Mouse (Mus musculus) MEL (cell line): ENCODE results near the gene H2-Oa. TPM values are rescaled to one million over a fixed set of nuclear protein-coding genes. Genes with fewer than 3 reads are reported as not detected.

Experiments
- DNase-seq: peaks from one replicate; pipeline ENCODE4 v3.0.0; 2011; ENCODE audit warnings: low read depth, low spot score
- H3K27ac ChIP-seq: 2 replicates; pipeline ENCODE4 v1.5.1; 2012; ENCODE audit warnings: low read depth, mild to moderate bottlenecking, control low read depth, low read length, moderate library complexity; ENCODE audit not compliant: control insufficient read depth
- H3K27me3 ChIP-seq, 2 experiments: fragments of 150-350 bp in 1 of 2; sonication (generic) in 1 of 2; 2 replicates each; pipeline ENCODE4 v1.6.1; 2012; ENCODE audit warnings: low read length in 2 of 2, mild to moderate bottlenecking in 2 of 2, improper control_type of control experiment in 1 of 2, moderate library complexity in 1 of 2; ENCODE audit not compliant: insufficient read depth in 2 of 2, control insufficient read depth in 1 of 2
- H3K36me3 ChIP-seq, 2 experiments: 2 replicates each; pipeline ENCODE4 v1.6.1; 2012 to 2014; ENCODE audit warnings: low read length in 2 of 2, improper control_type of control experiment in 1 of 2, inconsistent platforms in 1 of 2, mild to moderate bottlenecking in 1 of 2; ENCODE audit not compliant: insufficient read depth in 2 of 2, control insufficient read depth in 1 of 2
- H3K4me1 ChIP-seq, 2 experiments: fragments of 150-350 bp in 1 of 2; sonication (generic) in 1 of 2; 2 replicates each; pipeline ENCODE4 v1.6.1; 2012; ENCODE audit warnings: low read length in 2 of 2, improper control_type of control experiment in 1 of 2, mild to moderate bottlenecking in 1 of 2; ENCODE audit not compliant: insufficient read depth in 2 of 2, control insufficient read depth in 1 of 2
- H3K4me3 ChIP-seq, 2 experiments: fragments of 150-350 bp in 1 of 2; sonication (generic) in 1 of 2; 2 replicates each; pipeline ENCODE4 v1.5.1; 2012; ENCODE audit warnings: low read depth in 2 of 2, low read length in 2 of 2, mild to moderate bottlenecking in 2 of 2, moderate library complexity in 2 of 2, control low read depth in 1 of 2, improper control_type of control experiment in 1 of 2; ENCODE audit not compliant: control insufficient read depth in 1 of 2, insufficient read depth in 1 of 2
- H3K79me2 ChIP-seq: 2 replicates; pipeline ENCODE4 v1.6.1; 2012; ENCODE audit warnings: mild to moderate bottlenecking, low read length, moderate library complexity; ENCODE audit not compliant: control insufficient read depth, poor library complexity, insufficient read depth
- H3K9ac ChIP-seq: 2 replicates; pipeline ENCODE4 v1.6.1; 2012; ENCODE audit warnings: low read depth, mild to moderate bottlenecking, control low read depth, low read length, moderate library complexity; ENCODE audit not compliant: control insufficient read depth, poor library complexity, severe bottlenecking
- H3K9me3 ChIP-seq: fragments of 150-350 bp; sonication (generic); replicated peaks from 2 replicates; pipeline ENCODE4 v1.6.1; 2012; ENCODE audit warnings: mild to moderate bottlenecking, low read length, improper control_type of control experiment, moderate library complexity; ENCODE audit not compliant: insufficient read depth
- CHD2 ChIP-seq: IDR thresholded peaks from 2 replicates; pipeline ENCODE4 v1.6.1; 2011; ENCODE audit warnings: low read length, improper control_type of control experiment
- ELF1 ChIP-seq: IDR thresholded peaks from 2 replicates; pipeline ENCODE4 v1.6.1; 2014; ENCODE audit warnings: low read depth, mild to moderate bottlenecking, inconsistent platforms, low read length, improper control_type of control experiment, moderate library complexity
- GATA1 ChIP-seq: IDR thresholded peaks from 2 replicates; pipeline ENCODE4 v1.6.1; 2011; ENCODE audit warnings: low read depth, low read length, improper control_type of control experiment
- JUND ChIP-seq: IDR thresholded peaks from 2 replicates; pipeline ENCODE4 v1.6.1; 2011; ENCODE audit warnings: low read depth, mild to moderate bottlenecking, improper control_type of control experiment, low read length
- KAT2A ChIP-seq: conservative IDR thresholded peaks from 2 replicates; pipeline ENCODE4 v1.6.1; 2012; ENCODE audit warnings: low read depth, low read length, improper control_type of control experiment, inconsistent platforms
- MAX ChIP-seq: IDR thresholded peaks from 2 replicates; pipeline ENCODE4 v1.6.1; 2011; ENCODE audit warnings: low read length, improper control_type of control experiment
- MAZ ChIP-seq: IDR thresholded peaks from 2 replicates; pipeline ENCODE4 v1.6.1; 2012; ENCODE audit warnings: low read depth, mild to moderate bottlenecking, inconsistent platforms, low read length, improper control_type of control experiment
- MEF2A ChIP-seq: IDR thresholded peaks from 2 replicates; pipeline ENCODE4 v1.6.1; 2014; ENCODE audit warnings: low read depth, mild to moderate bottlenecking, inconsistent platforms, low read length, improper control_type of control experiment; ENCODE audit not compliant: poor library complexity, insufficient replicate concordance, severe bottlenecking; ENCODE audit errors: extremely low read depth
- POLR2A ChIP-seq, 2 experiments: IDR thresholded peaks; 2 replicates each; pipeline ENCODE4 v1.6.1; 2011 to 2012; ENCODE audit warnings: low read length in 2 of 2, mild to moderate bottlenecking in 2 of 2, control low read depth in 1 of 2, improper control_type of control experiment in 1 of 2, low read depth in 1 of 2, moderate library complexity in 1 of 2; ENCODE audit not compliant: control insufficient read depth in 1 of 2, insufficient read depth in 1 of 2, poor library complexity in 1 of 2
- POLR2AphosphoS2 ChIP-seq: IDR thresholded peaks from 2 replicates; pipeline ENCODE4 v1.6.1; 2011; ENCODE audit warnings: low read length, improper control_type of control experiment
- POLR2AphosphoS5 ChIP-seq: IDR thresholded peaks from 2 replicates; pipeline ENCODE4 v1.6.1; 2012; ENCODE audit warnings: low read depth, borderline replicate concordance, mild to moderate bottlenecking, inconsistent platforms, low read length, moderate library complexity, mixed read lengths
- RCOR1 ChIP-seq: IDR thresholded peaks from 2 replicates; pipeline ENCODE4 v1.6.1; 2012; ENCODE audit warnings: low read depth, mild to moderate bottlenecking, inconsistent platforms, low read length, improper control_type of control experiment
- SMC3 ChIP-seq: IDR thresholded peaks from 2 replicates; pipeline ENCODE4 v1.6.1; 2011; ENCODE audit warnings: low read depth, low read length, improper control_type of control experiment
- USF1 ChIP-seq: IDR thresholded peaks from 2 replicates; pipeline ENCODE4 v1.6.1; 2014; ENCODE audit warnings: low read depth, mild to moderate bottlenecking, inconsistent platforms, low read length, improper control_type of control experiment, moderate library complexity
- ZKSCAN1 ChIP-seq: IDR thresholded peaks from 2 replicates; pipeline ENCODE4 v1.6.1; 2012; ENCODE audit warnings: low read depth, mild to moderate bottlenecking, inconsistent platforms, low read length, improper control_type of control experiment, moderate library complexity
- polyA plus RNA-seq, 2 experiments: library from polyadenylated mRNA; stranded (reverse) in 1 of 2; unstranded in 1 of 2; fragments of >175 nt in 1 of 2; fragments of >200 nt in 1 of 2; gene quantifications; 2 replicates each; pipeline versions ENCODE4 v1.2.1 to v1.2.4; 2012; ENCODE audit warnings: low replicate concordance in 2 of 2, low read depth in 1 of 2; ENCODE audit not compliant: insufficient read length in 2 of 2, insufficient read depth in 1 of 2, missing spikeins in 1 of 2
- total RNA-seq: library from RNA; depleted of rRNA; stranded (reverse); fragments of 300-350 nt; gene quantifications from 2 replicates; pipeline ENCODE4 v1.2.3, GENCODE M21; 2012

The H2-Oa gene
- total and polyA plus RNA-seq, 3 experiments: 2.2 to 3.9 TPM; not detected in 1

GRCm38 (mm10) chr17:34128944-34129791 lies 37.0 kb downstream of the H2-Oa start:
- no peak overlapping the region for H3K4me3 ChIP-seq
- no peak overlapping the region for H3K9ac ChIP-seq
- no peaks in the 10 kb centered on the region for H3K27me3 ChIP-seq
- H3K79me2 ChIP-seq: no peaks in the 10 kb centered on the region; the same call in 1 of the 2 replicates
- no peak overlapping the region for H3K27ac ChIP-seq
- DNase-seq: no peak
- no peak for TF ChIP-seq CHD2
- TF ChIP-seq RCOR1: no peak
- TF ChIP-seq KAT2A: no peak
- no peak for TF ChIP-seq USF1
- no peak for TF ChIP-seq SMC3
- no peak for TF ChIP-seq ELF1
- TF ChIP-seq MEF2A: no peak
- no peak for TF ChIP-seq POLR2AphosphoS5
- no peak for TF ChIP-seq MAX
- no peak for TF ChIP-seq JUND
- peaks cover 3 to 16% of the 10 kb centered on the region in 2 experiments for H3K4me1 ChIP-seq
- H3K36me3 ChIP-seq: peaks cover 0 to 11% of the 10 kb centered on the region in 2 experiments; a peak in 2 of 4 replicates
- no peaks in the 10 kb centered on the region for H3K9me3 ChIP-seq

GRCm38 (mm10) chr17:34130073-34130947 lies 38.2 kb downstream of the H2-Oa start:
- Histone ChIP-seq H3K9me3 (no peaks in the 10 kb centered on the region), H3K27me3 (no peaks in the 10 kb centered on the region), H3K36me3 (peaks cover 0 to 8% of the 10 kb centered on the region in 2 experiments; a peak in 2 of 4 replicates), H3K27ac (no peak overlapping the region), H3K9ac (no peak overlapping the region), H3K4me1 (peaks cover 3 to 11% of the 10 kb centered on the region in 2 experiments), H3K4me3 (no peak overlapping the region)
- DNase-seq: no peak
- no peak for TF ChIP-seq GATA1
- no peak for TF ChIP-seq MAZ
- TF ChIP-seq POLR2AphosphoS2: peak; percentile 24; the same call in 1 of the 2 replicates
- TF ChIP-seq ZKSCAN1: no peak
- TF ChIP-seq POLR2A (IDR thresholded peaks at IDR 0.05; ENCODE audit: control insufficient read depth in 1 of 2, insufficient read depth in 1 of 2, low read depth in 1 of 2, low read length in 2 of 2, poor library complexity in 1 of 2): peak in 1 of 2 experiments; percentile 1; a peak in 1 of 4 replicates
- TF ChIP-seq, all 39 proteins: peak for 2
- no peaks in the 10 kb centered on the region for H3K79me2 ChIP-seq
